Mouse (Mus musculus) kidney, embryonic 15.5 days (tissue): ENCODE measurements around the gene Ank3. TPM values are rescaled to one million over a fixed set of nuclear protein-coding genes. Genes with fewer than 3 reads are reported as not detected.
A peak's percentile ranks its signal among the peaks of the same experiment; 100 is the strongest.

Experiments
- ATAC-seq: fragments of 200-750 bp; cut with Nextera tagmentation; replicated peaks from 2 replicates; pipeline ENCODE4 v1.8.0; 2017; ENCODE audit warnings: moderate TSS enrichment; ENCODE audit not compliant: low FRiP score
- H3K27ac ChIP-seq: fragments of 300-500 bp; sonication (generic); 2 replicates; pipeline ENCODE4 v1.5.1; 2015; ENCODE audit warnings: mild to moderate bottlenecking, inconsistent platforms
- H3K27me3 ChIP-seq: fragments of 300-500 bp; sonication (generic); 2 replicates; pipeline ENCODE4 v1.6.1; 2015; ENCODE audit warnings: inconsistent platforms
- H3K36me3 ChIP-seq: fragments of 300-500 bp; sonication (generic); 2 replicates; pipeline ENCODE4 v1.6.1; 2015; ENCODE audit warnings: inconsistent platforms
- H3K4me1 ChIP-seq: fragments of 300-500 bp; sonication (generic); 2 replicates; pipeline ENCODE4 v1.6.1; 2015; ENCODE audit warnings: inconsistent platforms
- H3K4me2 ChIP-seq: fragments of 300-500 bp; sonication (generic); 2 replicates; pipeline ENCODE4 v1.6.1; 2015; ENCODE audit warnings: moderate library complexity, mild to moderate bottlenecking, inconsistent platforms
- H3K4me3 ChIP-seq: fragments of 300-500 bp; sonication (generic); replicated peaks from 2 replicates; pipeline ENCODE4 v1.5.1; 2015; ENCODE audit warnings: mild to moderate bottlenecking, inconsistent platforms
- H3K9ac ChIP-seq: fragments of 300-500 bp; sonication (generic); 2 replicates; pipeline ENCODE4 v1.6.1; 2015; ENCODE audit warnings: mild to moderate bottlenecking, inconsistent platforms
- H3K9me3 ChIP-seq: fragments of 300-500 bp; sonication (generic); replicated peaks from 2 replicates; pipeline ENCODE4 v1.6.1; 2016; ENCODE audit warnings: inconsistent platforms
- WGBS: fragments of 180-500 bp; shearing (Covaris S2); methylation state at CpG from one replicate; pipeline ENCODE4 v1.1.7; 2015; ENCODE audit warnings: mixed read lengths; 5-methylcytosine and 5-hydroxymethylcytosine counted together
- polyA plus RNA-seq: library from polyadenylated mRNA; unstranded; fragments of >200 nt; fragmentation: Nextera tagmentation; extraction: Ambion mirVana; gene quantifications from 2 replicates; pipeline ENCODE4 v1.2.1, GENCODE M21; 2015

Ank3 gene
- polyA plus RNA-seq, 1 experiment from 2014 or later = 47.9 TPM

DNA sequence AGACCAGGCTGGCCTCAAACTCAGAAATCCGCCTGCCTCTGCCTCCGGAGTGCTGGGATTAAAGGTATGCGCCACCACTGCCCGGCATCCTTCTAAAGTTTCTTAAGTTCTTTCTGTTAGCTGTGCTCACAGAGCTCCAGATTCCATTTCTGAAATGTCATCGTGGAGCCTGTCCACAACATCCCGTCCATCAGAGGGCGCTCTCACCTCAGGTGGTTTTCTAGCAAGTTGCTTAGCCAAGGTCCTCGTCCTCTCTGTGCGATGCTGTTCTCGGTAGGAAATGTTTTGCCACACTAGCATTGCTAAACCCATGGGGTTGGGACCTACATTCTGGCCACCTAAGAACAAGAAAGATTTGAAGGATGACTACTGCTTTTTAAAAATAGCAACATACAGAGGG, 623.1 kb downstream of the Ank3 start:
- no peak overlapping the region for H3K27ac ChIP-seq
- no peaks in the 10 kb centered on the region for H3K4me1 ChIP-seq
- no peak overlapping the region for H3K9ac ChIP-seq
- H3K27me3 ChIP-seq = no peaks in the 10 kb centered on the region
- peaks cover 33% of the 10 kb centered on the region for H3K36me3 ChIP-seq
- ATAC-seq = no peak
- H3K4me2 ChIP-seq = no peak overlapping the region
- H3K9me3 ChIP-seq = no peaks in the 10 kb centered on the region
- 83% methylated on average over 10 of the region's 10 CpGs for WGBS
- H3K4me3 ChIP-seq = no peak overlapping the region

DNA sequence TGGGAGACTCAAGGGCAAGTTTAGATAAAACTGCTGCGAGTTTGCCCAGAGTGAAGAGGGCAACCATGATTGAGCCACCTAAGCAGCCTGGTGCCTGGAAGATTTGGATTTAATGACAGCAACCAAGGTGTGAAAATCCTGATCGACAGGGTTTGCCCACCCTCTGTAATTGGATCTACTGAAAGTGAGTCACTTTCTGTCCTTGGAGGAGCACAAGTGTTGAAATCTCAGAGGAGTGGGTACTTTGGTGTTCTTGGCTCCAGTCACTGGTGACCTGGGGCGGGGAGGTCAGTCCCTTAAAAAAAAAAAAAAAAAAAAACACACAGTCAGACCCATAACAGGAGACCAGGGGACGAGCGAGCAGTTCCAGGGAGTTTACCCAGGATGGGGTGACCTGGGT, 624.0 kb downstream of the Ank3 start:
- Histone ChIP-seq H3K27me3 (no peaks in the 10 kb centered on the region), H3K9ac (no peak overlapping the region), H3K36me3 (peaks cover 31% of the 10 kb centered on the region), H3K4me1 (no peaks in the 10 kb centered on the region), H3K9me3 (no peaks in the 10 kb centered on the region), H3K4me2 (no peak overlapping the region), H3K27ac (no peak overlapping the region), H3K4me3 (no peak overlapping the region)
- WGBS = 35% methylated on average over 5 of the region's 5 CpGs
- ATAC-seq = no peak

DNA sequence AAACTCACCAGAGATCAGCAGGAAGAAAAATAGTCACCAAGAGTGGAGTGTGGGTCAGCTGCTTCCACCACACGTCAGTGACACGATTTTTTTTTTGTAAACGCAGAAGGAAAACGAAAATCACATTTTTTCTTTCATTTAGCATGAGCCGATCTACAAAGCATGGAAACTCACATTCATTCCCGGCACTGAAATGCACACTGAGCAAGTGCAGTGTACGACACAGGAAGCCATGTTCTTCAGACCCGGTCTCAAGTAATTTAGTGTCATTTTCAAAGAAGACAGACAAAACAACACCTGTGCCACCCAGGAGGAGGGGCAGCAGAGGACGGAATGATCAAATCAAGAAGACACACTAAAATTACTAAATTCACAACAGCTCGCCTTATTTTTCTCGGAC, 625.3 kb downstream of the Ank3 start:
- whole genome bisulfite sequencing = 82% methylated on average over 11 of the region's 11 CpGs
- no peak overlapping the region for H3K4me3 ChIP-seq
- no peak overlapping the region for H3K9ac ChIP-seq
- H3K4me2 ChIP-seq = no peak overlapping the region
- H3K9me3 ChIP-seq = no peaks in the 10 kb centered on the region
- H3K36me3 ChIP-seq = peaks cover 26% of the 10 kb centered on the region
- no peak for ATAC-seq
- H3K4me1 ChIP-seq = no peaks in the 10 kb centered on the region
- H3K27me3 ChIP-seq = no peaks in the 10 kb centered on the region
- H3K27ac ChIP-seq = no peak overlapping the region

DNA sequence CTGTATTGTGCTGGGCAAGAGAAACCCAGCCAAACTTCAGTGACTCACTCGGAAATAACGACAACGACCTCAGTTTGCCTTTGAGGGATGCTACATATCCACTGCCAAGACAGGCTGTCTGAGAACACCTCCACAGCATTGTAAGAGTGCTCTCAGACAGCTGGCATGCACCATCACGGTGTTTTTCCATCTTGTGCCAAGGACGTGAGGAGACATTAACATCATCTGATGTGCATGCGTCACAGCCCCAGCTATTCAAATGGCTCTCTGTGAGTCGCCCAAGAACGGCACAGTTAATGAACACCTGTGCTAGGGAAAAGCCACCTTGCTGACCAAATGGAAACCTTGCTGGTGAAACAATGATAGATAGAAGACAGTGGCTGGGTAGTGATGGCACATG, 633.4 kb downstream of the Ank3 start:
- H3K36me3 ChIP-seq = no peaks in the 10 kb centered on the region
- no peak overlapping the region for H3K27ac ChIP-seq
- 92% methylated on average over 8 of the region's 8 CpGs for WGBS

DNA sequence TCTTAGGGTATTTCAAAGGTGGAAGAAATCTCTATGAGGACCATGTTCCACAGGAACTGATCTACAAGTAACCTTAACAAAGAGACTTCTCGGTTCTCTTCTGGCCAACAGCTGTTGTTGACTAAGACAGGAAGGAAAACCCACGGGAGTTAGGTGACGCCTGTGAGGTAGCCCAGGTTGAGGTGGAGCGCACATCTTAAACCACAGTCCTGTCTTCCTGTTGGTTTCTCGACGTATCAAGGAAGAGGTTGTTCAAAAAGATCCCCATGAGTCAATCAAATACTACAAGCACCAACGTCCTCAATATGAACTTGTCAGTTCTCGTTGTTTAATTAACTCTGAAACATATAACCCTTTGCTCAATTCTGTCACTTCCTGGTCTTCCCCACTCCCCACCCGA, 634.4 kb downstream of the Ank3 start:
- H3K27ac ChIP-seq = no peak overlapping the region
- H3K27me3 ChIP-seq = no peaks in the 10 kb centered on the region
- H3K9me3 ChIP-seq = no peaks in the 10 kb centered on the region
- H3K36me3 ChIP-seq = no peaks in the 10 kb centered on the region
- H3K4me3 ChIP-seq = no peak overlapping the region
- no peak overlapping the region for H3K4me2 ChIP-seq
- 90% methylated on average over 9 of the region's 9 CpGs for WGBS
- no peak overlapping the region for H3K9ac ChIP-seq
- H3K4me1 ChIP-seq = peaks cover 4% of the 10 kb centered on the region
- ATAC-seq = no peak

More for the DNA sequence above, 633.4 kb downstream of the Ank3 start:
- peaks cover 4% of the 10 kb centered on the region for H3K4me1 ChIP-seq
- H3K9me3 ChIP-seq = no peaks in the 10 kb centered on the region
- no peak overlapping the region for H3K4me3 ChIP-seq
- no peak overlapping the region for H3K9ac ChIP-seq
- no peaks in the 10 kb centered on the region for H3K27me3 ChIP-seq
- H3K4me2 ChIP-seq = no peak overlapping the region
- ATAC-seq = no peak

DNA sequence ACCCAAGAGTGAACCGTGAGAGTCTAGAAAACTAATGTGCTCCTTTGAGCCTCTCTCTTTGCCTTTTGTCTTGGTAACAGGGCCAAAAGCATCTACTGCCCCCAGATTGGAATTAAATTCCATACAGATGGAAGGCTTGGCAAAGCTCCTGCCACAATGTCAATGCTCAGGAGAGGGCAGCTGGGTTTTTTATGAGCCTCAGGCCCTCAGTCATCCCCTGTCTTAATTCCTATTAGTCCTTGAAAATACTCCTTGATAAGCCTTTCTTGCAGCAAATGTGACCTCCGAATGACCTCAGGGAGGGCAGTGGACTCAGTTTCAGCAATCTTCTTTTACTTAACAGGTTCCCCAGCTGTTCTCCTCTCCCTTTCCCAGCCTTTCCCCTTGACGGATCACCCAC, 635.3 kb downstream of the Ank3 start:
- H3K9ac ChIP-seq = no peak overlapping the region
- H3K27ac ChIP-seq = no peak overlapping the region
- no peaks in the 10 kb centered on the region for H3K27me3 ChIP-seq
- no peak overlapping the region for H3K4me3 ChIP-seq
- no peaks in the 10 kb centered on the region for H3K36me3 ChIP-seq
- WGBS = 47% methylated on average over 3 of the region's 3 CpGs
- no peaks in the 10 kb centered on the region for H3K9me3 ChIP-seq
- ATAC-seq = no peak; the same call in 1 of the 2 replicates
- H3K4me2 ChIP-seq = no peak overlapping the region
- H3K4me1 ChIP-seq = peaks cover 4% of the 10 kb centered on the region

DNA sequence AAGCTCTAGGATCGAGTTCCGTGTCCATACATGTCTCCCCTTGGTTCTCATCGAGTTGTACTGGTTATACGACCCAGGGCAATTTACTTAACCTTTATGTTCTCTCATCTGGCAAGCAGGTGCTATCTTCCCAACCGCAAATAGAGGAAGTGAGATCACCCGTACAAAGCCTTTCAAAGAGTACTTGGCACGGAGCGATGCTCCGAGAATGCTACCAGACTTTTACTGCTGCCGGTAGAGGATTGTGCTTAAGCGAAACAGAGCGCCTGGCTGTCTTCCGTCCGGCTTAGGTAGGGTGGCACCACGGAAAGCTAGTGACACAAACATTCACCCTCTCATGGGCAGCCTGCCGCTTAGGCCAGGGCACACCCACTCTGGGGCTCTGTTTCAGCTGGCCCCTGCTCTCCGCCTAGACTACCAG, 641.3 kb downstream of the Ank3 start:
- ATAC-seq = 0 out of 2 replicates have a peak, but pooled peaks have one; percentile 43
- 49% methylated on average over 17 of the region's 17 CpGs for WGBS
- H3K4me1 ChIP-seq = peaks cover 7% of the 10 kb centered on the region; the same call in 1 of the 2 replicates
- H3K4me3 ChIP-seq = no peak overlapping the region
- H3K4me2 ChIP-seq = peak overlapping the region; percentile 15; the same call in 1 of the 2 replicates
- no peaks in the 10 kb centered on the region for H3K9me3 ChIP-seq
- no peak overlapping the region for H3K27ac ChIP-seq
- H3K9ac ChIP-seq = no peak overlapping the region
- H3K27me3 ChIP-seq = no peaks in the 10 kb centered on the region
- H3K36me3 ChIP-seq = no peaks in the 10 kb centered on the region

DNA sequence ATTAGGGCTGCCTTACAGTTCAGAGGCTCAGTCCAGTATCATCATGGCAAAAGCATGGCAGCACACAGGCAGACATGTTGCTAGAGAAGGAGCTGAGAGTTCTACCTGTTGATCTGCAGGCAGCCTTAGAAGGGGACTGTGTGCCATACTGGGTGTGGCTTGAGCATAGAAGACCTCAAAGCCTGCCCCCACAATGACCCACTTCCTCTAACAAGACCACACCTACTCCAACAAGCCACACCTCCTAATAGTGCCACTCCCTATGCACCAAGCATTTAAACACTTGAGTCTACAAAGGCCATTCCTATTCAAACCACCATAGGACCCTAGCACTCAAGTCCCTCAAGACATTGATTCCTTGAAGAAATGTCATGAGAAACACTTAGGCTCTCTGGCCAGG, 643.0 kb downstream of the Ank3 start:
- H3K27me3 ChIP-seq = no peaks in the 10 kb centered on the region

DNA sequence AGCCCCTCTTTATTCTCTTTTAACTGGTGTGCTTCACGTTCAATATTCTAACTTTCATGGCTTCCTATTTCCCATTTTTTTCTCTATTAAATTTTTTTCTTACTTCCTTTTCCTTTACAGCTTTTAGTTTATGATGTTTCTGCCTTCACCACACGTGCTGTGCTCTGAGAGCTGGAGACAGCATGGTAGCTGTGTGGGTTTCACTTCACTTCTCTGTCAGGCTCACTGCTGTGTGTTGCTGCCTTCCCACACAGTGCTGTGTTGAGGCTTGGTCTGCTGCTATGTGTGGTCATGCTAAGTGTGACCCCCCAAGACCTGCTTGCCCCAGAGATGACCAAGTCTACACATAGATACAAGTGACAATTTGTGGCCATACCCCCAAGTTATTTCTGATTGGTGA, 647.1 kb downstream of the Ank3 start:
- Histone ChIP-seq H3K27me3 (no peaks in the 10 kb centered on the region), H3K4me3 (no peak overlapping the region), H3K9ac (no peak overlapping the region), H3K4me2 (no peak overlapping the region), H3K27ac (no peak overlapping the region), H3K9me3 (no peaks in the 10 kb centered on the region), H3K4me1 (no peaks in the 10 kb centered on the region), H3K36me3 (no peaks in the 10 kb centered on the region)
- WGBS = 67% methylated on average over 2 of the region's 2 CpGs
- ATAC-seq = no peak

More for the DNA sequence above, 643.0 kb downstream of the Ank3 start:
- H3K27ac ChIP-seq = no peak overlapping the region
- no peaks in the 10 kb centered on the region for H3K9me3 ChIP-seq
- H3K9ac ChIP-seq = no peak overlapping the region
- ATAC-seq = no peak
- no peak overlapping the region for H3K4me3 ChIP-seq
- H3K4me2 ChIP-seq = no peak overlapping the region
- H3K4me1 ChIP-seq = peaks cover 7% of the 10 kb centered on the region; the same call in 1 of the 2 replicates
- H3K36me3 ChIP-seq = no peaks in the 10 kb centered on the region

DNA sequence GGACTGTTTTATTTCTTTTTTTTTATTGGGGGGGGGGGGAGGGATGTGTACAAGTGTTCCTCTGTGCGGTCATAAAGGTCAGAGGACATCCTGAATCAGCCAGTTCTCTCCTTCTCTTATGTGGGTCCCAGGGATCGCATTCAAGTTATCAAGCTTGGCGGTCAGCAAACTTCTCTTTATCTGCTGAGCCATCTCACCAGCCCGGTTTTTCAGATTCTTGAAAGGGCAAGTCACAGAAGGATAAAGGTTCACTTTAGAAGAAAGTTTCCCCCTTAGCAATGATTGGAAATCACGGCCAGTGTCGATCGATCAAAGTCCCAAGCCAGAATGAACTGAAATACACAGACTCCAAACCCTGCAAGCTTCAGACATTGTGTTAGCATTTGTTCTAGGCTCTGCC, 651.2 kb downstream of the Ank3 start:
- Histone ChIP-seq H3K4me3 (no peak overlapping the region), H3K4me1 (0 out of 2 replicates have a peak, but pooled peaks cover 4% of the 10 kb centered on the region), H3K4me2 (no peak overlapping the region), H3K9me3 (peaks cover 5% of the 10 kb centered on the region; the same call in 1 of the 2 replicates), H3K36me3 (no peaks in the 10 kb centered on the region), H3K9ac (no peak overlapping the region), H3K27me3 (no peaks in the 10 kb centered on the region), H3K27ac (no peak overlapping the region)
- WGBS = 80% methylated on average over 7 of the region's 7 CpGs
- no peak for ATAC-seq

DNA sequence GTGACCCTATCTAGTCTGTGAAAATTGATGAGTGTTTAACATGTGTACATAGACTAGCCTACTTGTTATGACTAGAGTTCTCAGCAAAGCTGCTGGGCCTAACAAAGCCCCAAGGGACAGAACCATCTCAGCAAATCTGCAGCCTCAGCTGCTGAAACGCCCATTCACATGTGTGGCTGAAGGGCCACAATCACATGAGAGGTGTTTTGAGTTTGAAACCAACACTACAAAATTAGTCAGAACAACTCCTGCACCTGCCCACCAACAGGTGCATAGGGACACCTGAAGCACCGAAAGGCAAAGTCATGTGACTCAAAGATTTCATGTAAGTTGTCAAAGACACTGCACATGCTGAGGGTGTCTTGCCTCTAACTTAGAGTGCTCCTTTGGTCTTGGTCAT, 656.7 kb downstream of the Ank3 start:
- peaks cover 5% of the 10 kb centered on the region; the same call in 1 of the 2 replicates for H3K9me3 ChIP-seq
- H3K4me1 ChIP-seq = peaks cover 17% of the 10 kb centered on the region
- H3K4me3 ChIP-seq = no peak overlapping the region
- ATAC-seq = no peak
- WGBS = 94% methylated on average over 2 of the region's 2 CpGs
- H3K27me3 ChIP-seq = no peaks in the 10 kb centered on the region
- H3K36me3 ChIP-seq = no peaks in the 10 kb centered on the region
- H3K9ac ChIP-seq = no peak overlapping the region
- no peak overlapping the region for H3K4me2 ChIP-seq
- no peak overlapping the region for H3K27ac ChIP-seq

DNA sequence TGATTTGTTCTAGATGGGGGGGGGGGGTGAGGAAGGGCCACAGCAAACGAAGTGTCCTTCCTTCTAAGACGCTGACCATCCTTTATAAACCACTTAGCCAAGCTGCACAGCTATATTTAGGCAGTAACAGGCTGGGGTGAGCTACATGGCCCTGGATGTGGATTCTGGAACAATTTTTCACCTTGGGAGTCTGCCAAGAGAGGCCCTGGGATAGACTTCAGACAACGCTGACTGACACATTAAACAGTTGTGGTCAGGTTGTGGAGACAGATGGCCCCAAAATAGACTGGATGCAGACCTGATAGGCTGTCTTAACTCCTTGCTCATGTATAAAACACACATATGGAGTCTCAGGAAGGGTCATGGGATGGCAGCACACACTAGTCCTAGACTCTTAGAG, 658.5 kb downstream of the Ank3 start:
- Histone ChIP-seq H3K36me3 (no peaks in the 10 kb centered on the region), H3K9ac (no peak overlapping the region), H3K9me3 (peaks cover 5% of the 10 kb centered on the region; the same call in 1 of the 2 replicates), H3K4me3 (no peak overlapping the region), H3K4me1 (peaks cover 14% of the 10 kb centered on the region), H3K27ac (no peak overlapping the region), H3K4me2 (no peak overlapping the region), H3K27me3 (no peaks in the 10 kb centered on the region)
- WGBS = 57% methylated on average over 3 of the region's 3 CpGs
- ATAC-seq = no peak

DNA sequence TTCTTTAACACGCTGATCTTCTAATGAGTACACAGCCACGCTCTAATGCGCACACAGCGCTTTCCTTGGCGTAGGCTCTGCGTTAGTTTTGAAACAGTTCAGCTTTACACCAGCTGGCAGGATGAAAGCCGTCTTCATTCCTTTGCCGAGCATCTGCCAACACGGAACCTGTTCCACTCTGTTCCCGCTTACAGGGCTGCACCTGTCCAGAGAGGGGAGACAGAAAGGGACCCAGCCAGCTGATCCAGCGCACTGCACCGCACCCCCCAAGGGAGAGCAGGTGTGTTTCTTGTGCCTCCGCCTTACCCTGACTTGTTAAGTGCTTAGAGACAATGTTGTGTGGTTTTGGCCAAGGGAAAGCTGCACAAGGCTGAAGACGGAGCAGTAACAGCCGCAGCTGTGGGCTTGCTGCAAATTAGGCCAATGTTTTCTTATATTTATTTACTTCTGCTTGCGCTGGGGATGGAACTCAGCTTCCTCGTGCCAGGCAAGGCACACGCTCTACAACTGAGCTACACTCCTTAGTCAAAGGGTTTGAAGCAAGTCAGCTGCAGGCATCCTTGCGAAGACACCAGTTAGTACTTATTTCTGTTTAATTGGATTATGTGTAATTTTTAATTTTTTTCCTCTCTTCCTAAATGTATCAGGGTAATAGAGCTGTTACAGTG, 661.6 kb downstream of the Ank3 start:
- 0 out of 2 replicates have a peak, but pooled peaks have one; percentile 36 for ATAC-seq
- 64% methylated on average over 19 of the region's 19 CpGs for WGBS
- Histone ChIP-seq H3K27me3 (no peaks in the 10 kb centered on the region), H3K36me3 (no peaks in the 10 kb centered on the region), H3K27ac (peak overlapping the region; percentile 9; the same call in 1 of the 2 replicates), H3K4me1 (peaks cover 14% of the 10 kb centered on the region), H3K4me3 (no peak overlapping the region), H3K9ac (no peak overlapping the region), H3K9me3 (no peaks in the 10 kb centered on the region), H3K4me2 (peak overlapping the region; percentile 37)
